Mouse (Mus musculus) right cerebral cortex, postnatal 10 days (tissue): ENCODE data around the gene Olfr724.
"Not testable (repeated sequence)": the region's sequence is repeated elsewhere in the genome, so short reads cannot be mapped to it uniquely, and the experiment has no call there.

Experiments
- DNase-seq, 2 experiments: peaks; one replicate each; pipeline ENCODE4 v3.0.0; 2021; ENCODE audit warnings: low spot score in 2 of 2

Olfr724 gene

GRCm38 (mm10) chr14:49963174-49963573 lies at the start of gene Olfr724:
Gene Olfr724 (minus strand): TSS chr14:49963274.
- not testable (repeated sequence) for DNase-seq

- no peak for DNase-seq
These were observed 7.2 kb downstream of the Olfr724 start for GRCm38 (mm10) chr14:49955890-49956289.

- not testable (repeated sequence) for DNase-seq
These were observed 31.4 kb downstream of the Olfr724 start, which contains the start of gene Olfr723 for GRCm38 (mm10) chr14:49931687-49932086. Gene Olfr723 (minus strand): TSS chr14:49931787.
